Mouse (Mus musculus) small intestine, adult 2 months (tissue): ENCODE measurements around the gene Grk4. TPM values are rescaled to one million over a fixed set of nuclear protein-coding genes. Genes with fewer than 3 reads are reported as not detected.

ENCODE experiments used
- H3K27ac ChIP-seq: fragments of 200-500 bp; 2 replicates; pipeline ENCODE4 v1.5.1; 2012; ENCODE audit warnings: low read depth, low read length, control low read depth, inconsistent platforms; ENCODE audit not compliant: insufficient read depth
- H3K27me3 ChIP-seq: fragments of 200-500 bp; 2 replicates; pipeline ENCODE4 v1.6.1; 2012; ENCODE audit warnings: mild to moderate bottlenecking, moderate library complexity, low read length, inconsistent platforms; ENCODE audit not compliant: control insufficient read depth, insufficient read depth
- H3K36me3 ChIP-seq: fragments of 200-500 bp; 2 replicates; pipeline ENCODE4 v1.6.1; 2012; ENCODE audit warnings: mild to moderate bottlenecking, low read length, control low read depth, inconsistent platforms; ENCODE audit not compliant: control insufficient read depth, insufficient read depth
- H3K4me1 ChIP-seq: fragments of 200-500 bp; 2 replicates; pipeline ENCODE4 v1.6.1; 2012; ENCODE audit warnings: low read length, inconsistent platforms, mixed read lengths; ENCODE audit not compliant: control insufficient read depth, insufficient read depth, insufficient read length
- H3K4me3 ChIP-seq: fragments of 200-500 bp; 2 replicates; pipeline ENCODE4 v1.5.1; 2012; ENCODE audit warnings: low read depth, mild to moderate bottlenecking, control low read depth, inconsistent platforms, low read length, moderate library complexity
- CTCF ChIP-seq: fragments of 200-500 bp; IDR thresholded peaks from 2 replicates; pipeline ENCODE4 v1.5.1; 2012; ENCODE audit warnings: low read depth, mild to moderate bottlenecking, control low read depth, inconsistent platforms, low read length, moderate library complexity, mixed read lengths; ENCODE audit not compliant: insufficient replicate concordance, insufficient read length; ENCODE audit errors: extremely low read depth
- POLR2A ChIP-seq: fragments of 200-500 bp; IDR thresholded peaks from 2 replicates; pipeline ENCODE4 v1.6.1; 2012; ENCODE audit warnings: low read depth, mild to moderate bottlenecking, control low read depth, inconsistent platforms, low read length, moderate library complexity
- WGBS: fragments of 180-500 bp; shearing (Covaris S2); methylation state at CpG from one replicate; pipeline ENCODE4 v1.1.7; 2018; 5-methylcytosine and 5-hydroxymethylcytosine counted together
- polyA plus RNA-seq: library from polyadenylated mRNA; depleted of rRNA; stranded (reverse); fragments of >200 nt; gene quantifications from 2 replicates; pipeline ENCODE4 v1.2.3, GENCODE M21; 2012

Grk4 gene
- polyA plus RNA-seq, 1 experiment: 0.53 TPM

DNA sequence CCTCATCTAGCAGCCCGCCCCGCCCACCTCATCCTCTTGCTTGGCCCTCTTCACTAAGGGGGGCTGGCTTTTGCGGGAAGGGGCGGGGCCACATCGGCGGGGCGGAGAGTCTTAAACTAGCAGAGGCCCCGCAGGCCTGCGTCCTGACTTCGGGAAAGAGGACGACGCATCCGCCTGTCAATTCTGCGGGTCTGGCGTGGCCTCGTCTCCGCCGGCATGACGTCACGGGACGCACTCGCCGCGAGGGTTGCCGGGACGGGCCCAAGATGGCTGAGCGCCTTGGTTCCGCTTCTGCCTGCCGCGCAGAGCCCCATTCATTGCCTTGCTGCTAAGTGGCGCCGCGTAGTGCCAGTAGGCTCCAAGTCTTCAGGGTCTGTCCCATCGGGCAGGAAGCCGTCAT, 101.3 kb downstream of the Grk4 start, which contains the start of gene Htt:
Gene Htt, plus strand, starts transcription at position 232 of the 400 bp plus-strand sequence.
- H3K36me3 ChIP-seq: no peaks in the 10 kb centered on the region
- peak within 1 kb of the TSS; percentile 59 for H3K27ac ChIP-seq
- H3K4me1 ChIP-seq: peaks cover 4% of the 10 kb centered on the region; the same call in 1 of the 2 replicates
- under 1% methylated on average over 35 of the region's 35 CpGs for WGBS
- no peak for TF ChIP-seq CTCF
- peak; percentile 52; the same call in 1 of the 2 replicates for TF ChIP-seq POLR2A
- no peaks in the 10 kb centered on the region for H3K27me3 ChIP-seq
- H3K4me3 ChIP-seq: peak within 1 kb of the TSS; percentile 93

DNA sequence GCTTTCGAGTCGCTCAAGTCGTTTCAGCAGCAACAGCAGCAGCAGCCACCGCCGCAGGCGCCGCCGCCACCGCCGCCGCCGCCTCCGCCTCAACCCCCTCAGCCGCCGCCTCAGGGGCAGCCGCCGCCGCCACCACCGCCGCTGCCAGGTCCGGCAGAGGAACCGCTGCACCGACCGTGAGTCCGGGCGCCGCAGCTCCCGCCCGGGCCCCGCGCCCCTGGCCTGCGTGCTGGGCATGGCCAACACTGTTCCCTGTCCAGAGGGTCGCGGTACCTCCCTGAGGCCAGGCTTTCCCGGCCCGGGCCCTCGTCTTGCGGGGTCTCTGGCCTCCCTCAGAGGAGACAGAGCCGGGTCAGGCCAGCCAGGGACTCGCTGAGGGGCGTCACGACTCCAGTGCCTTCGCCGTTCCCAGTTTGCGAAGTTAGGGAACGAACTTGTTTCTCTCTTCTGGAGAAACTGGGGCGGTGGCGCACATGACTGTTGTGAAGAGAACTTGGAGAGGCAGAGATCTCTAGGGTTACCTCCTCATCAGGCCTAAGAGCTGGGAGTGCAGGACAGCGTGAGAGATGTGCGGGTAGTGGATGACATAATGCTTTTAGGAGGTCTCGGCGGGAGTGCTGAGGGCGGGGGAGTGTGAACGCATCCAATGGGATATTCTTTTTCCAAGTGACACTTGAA, 101.9 kb downstream of the Grk4 start:
- H3K4me3 ChIP-seq: peak overlapping the region; percentile 93
- H3K27me3 ChIP-seq: no peaks in the 10 kb centered on the region
- peak overlapping the region; percentile 59 for H3K27ac ChIP-seq
- TF ChIP-seq POLR2A: no peak
- TF ChIP-seq CTCF: no peak
- peaks cover 4% of the 10 kb centered on the region; the same call in 1 of the 2 replicates for H3K4me1 ChIP-seq
- under 1% methylated on average over 46 of the region's 54 CpGs for WGBS
- no peaks in the 10 kb centered on the region for H3K36me3 ChIP-seq

DNA sequence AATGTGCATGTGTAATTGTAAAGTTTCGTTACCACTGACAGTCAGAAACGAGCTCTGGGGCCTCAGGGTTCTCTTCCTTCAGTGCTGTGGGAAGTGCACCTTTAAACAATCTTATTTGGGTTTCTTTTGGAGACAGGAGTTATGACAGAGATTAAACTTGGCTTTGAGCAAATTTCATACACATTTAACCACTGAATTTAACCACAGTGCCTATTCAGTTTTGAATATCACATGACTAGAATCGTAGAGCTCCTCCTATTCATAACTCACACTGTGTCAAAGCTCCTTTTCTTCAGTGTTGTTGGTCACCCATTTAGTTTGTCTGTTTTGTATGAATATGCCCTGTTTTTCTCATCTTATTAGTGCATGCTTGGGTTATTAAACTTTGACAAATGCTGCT, 111.6 kb downstream of the Grk4 start:
- Histone ChIP-seq H3K36me3 (no peaks in the 10 kb centered on the region), H3K4me3 (no peak overlapping the region), H3K4me1 (peaks cover 5% of the 10 kb centered on the region; the same call in 1 of the 2 replicates), H3K27ac (no peak overlapping the region), H3K27me3 (no peaks in the 10 kb centered on the region)
- 84% methylated on average over 3 of the region's 3 CpGs for WGBS
- TF ChIP-seq POLR2A (no peak), CTCF (no peak)

DNA sequence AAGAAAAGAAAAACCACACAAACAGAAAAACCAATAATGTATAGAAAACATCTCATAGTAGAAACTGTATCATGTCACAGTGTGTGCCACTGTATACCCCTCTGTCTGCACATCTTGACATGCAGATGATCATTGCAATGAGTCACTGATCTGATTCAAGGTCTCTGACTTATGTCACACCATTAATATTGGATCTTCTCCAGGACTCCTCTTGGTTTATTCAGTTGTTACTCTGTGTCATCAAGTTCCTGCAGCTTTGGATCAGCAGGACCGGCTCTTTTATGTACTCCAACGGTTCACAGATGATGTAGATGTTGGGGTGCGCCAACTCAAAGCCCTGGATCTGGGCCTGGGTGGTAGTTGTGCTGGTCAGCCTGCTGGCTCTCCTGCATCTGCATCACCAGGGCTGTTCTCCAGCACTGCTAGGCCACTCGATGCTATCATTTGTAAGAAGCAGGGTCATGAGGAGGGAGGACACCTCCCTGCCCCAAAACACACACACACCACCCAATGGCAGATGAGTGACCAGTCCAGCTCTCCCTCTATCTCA, 112.6 kb downstream of the Grk4 start:
- H3K4me3 ChIP-seq: no peak overlapping the region
- no peak for TF ChIP-seq POLR2A
- TF ChIP-seq CTCF: no peak
- WGBS: 88% methylated on average over 4 of the region's 4 CpGs
- H3K27ac ChIP-seq: no peak overlapping the region
- no peaks in the 10 kb centered on the region for H3K36me3 ChIP-seq
- H3K27me3 ChIP-seq: no peaks in the 10 kb centered on the region
- peaks cover 5% of the 10 kb centered on the region; the same call in 1 of the 2 replicates for H3K4me1 ChIP-seq

DNA sequence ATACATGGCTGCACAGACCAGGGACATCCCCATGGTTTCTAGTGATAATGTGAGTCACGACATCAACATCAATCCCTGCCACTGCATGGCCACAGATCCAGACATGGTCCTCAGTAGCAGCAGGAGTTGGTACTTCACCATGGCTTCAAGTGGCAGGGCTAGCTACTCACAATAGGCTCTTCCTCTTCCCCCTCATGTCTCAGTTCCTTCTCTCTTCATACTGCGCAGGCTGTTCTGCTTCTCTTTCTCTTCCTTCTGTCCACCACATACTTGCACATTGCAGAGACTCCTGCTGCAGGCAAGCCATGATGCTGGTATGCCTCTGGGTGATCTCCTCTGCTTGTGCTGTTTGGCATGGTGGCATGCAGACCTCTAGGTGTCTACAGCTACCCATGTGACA, 113.2 kb downstream of the Grk4 start:
- H3K36me3 ChIP-seq: no peaks in the 10 kb centered on the region
- H3K4me1 ChIP-seq: peaks cover 5% of the 10 kb centered on the region; the same call in 1 of the 2 replicates
- no peak overlapping the region for H3K4me3 ChIP-seq
- TF ChIP-seq CTCF: no peak
- TF ChIP-seq POLR2A: no peak
- no peaks in the 10 kb centered on the region for H3K27me3 ChIP-seq
- 80% methylated on average over 2 of the region's 2 CpGs for whole genome bisulfite sequencing
- no peak overlapping the region for H3K27ac ChIP-seq

DNA sequence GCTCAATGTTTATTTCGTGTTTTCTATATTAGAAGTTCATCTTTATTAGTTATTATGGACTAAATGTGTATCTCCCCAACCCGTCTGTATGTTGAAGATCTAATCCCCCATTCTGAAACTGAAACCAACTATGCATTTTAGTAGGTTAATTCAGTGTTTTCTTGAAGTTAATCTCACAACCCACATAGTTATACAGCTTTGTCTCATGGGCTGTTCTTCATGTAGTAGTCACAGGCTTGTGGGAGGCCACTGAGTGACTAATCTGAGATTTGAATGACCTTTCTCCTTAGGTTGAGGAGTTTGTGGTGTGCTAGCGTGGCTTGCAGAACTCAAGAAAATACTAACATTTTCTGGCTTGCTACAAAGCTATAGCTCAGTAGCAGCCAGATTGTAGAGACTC, 124.8 kb downstream of the Grk4 start:
- peaks cover 4% of the 10 kb centered on the region for H3K36me3 ChIP-seq
- H3K27ac ChIP-seq: no peak overlapping the region
- no peak overlapping the region for H3K4me3 ChIP-seq
- TF ChIP-seq POLR2A (no peak), CTCF (no peak)
- H3K4me1 ChIP-seq: no peaks in the 10 kb centered on the region
- H3K27me3 ChIP-seq: no peaks in the 10 kb centered on the region
- 87% methylated on average over 3 of the region's 3 CpGs for WGBS

DNA sequence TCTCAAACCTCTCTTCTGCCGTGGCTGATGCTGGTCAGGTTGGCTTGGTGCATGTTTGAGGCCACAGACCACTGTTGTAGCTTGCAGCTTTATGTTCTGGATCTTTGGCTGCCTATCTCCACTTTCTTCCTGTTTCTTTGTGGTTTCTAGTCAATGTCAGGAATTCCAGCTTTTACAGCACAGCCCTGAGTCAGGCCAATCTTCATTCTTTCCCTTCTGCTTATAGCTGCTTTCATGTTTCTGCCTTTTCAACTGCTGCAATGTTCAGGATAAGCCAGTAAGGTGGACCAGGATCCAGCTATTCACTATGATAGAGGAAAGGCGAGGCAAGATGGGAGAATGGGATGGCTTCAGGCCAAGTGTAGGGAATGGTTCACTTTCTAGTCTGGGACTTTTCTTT, 131.0 kb downstream of the Grk4 start:
- WGBS: 75% methylated on average over 2 of the region's 2 CpGs

More for the DNA sequence above, 131.0 kb downstream of the Grk4 start:
- no peaks in the 10 kb centered on the region for H3K27me3 ChIP-seq
- no peak overlapping the region for H3K27ac ChIP-seq
- H3K4me3 ChIP-seq: no peak overlapping the region
- peaks cover 25% of the 10 kb centered on the region for H3K36me3 ChIP-seq
- TF ChIP-seq CTCF (no peak), POLR2A (no peak)
- no peaks in the 10 kb centered on the region for H3K4me1 ChIP-seq
